22 mouse cellular contexts compared by ENCODE assay signal in the genomic region with DNA sequence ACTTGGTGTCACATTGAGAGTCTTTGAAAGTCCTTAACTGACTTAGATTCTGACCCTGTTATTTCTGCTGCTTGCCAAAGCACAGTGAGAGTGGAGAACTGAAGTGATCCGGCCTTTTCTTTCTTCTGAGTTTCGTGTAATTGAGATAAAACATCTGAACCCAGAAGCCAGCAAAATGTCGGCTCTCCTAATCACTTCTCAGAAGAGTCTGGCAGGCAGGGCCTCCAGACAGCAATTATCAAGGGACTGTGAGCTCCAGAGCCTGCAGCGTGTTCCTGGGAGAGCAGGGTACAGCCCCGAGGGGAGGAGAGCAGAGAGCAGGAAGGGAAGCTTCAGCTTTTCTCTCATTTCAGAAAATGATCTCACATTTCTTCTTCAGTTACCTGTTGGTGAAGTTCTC.
"Had no signal": no experiment of that assay in that cellular context is flagged by ENCODE, and none has a peak within 500 bp of the region (broad histone marks: within the 10 kb centered on the region; RNA-seq: fewer than 3 reads in every experiment).

No protein-coding gene starts in this region.

- H3K4me1 ChIP-seq: limb, embryonic 10.5 days; limb, embryonic 13.5 days; liver, embryonic 12.5 days; liver, embryonic 15.5 days; lung, embryonic 15.5 days; neural tube, embryonic 12.5 days had no signal

- ATAC-seq: intestine, embryonic 16.5 days; liver, embryonic 12.5 days had no signal

- H3K9ac ChIP-seq: limb, embryonic 13.5 days; liver, embryonic 12.5 days; liver, embryonic 15.5 days; lung, embryonic 15.5 days; neural tube, embryonic 12.5 days; neural tube, embryonic 15.5 days had no signal

- H3K27me3 ChIP-seq: limb, embryonic 13.5 days; liver, embryonic 12.5 days; liver, embryonic 15.5 days; lung, embryonic 15.5 days; neural tube, embryonic 12.5 days; neural tube, embryonic 15.5 days had no signal

- H3K27ac ChIP-seq: limb, embryonic 10.5 days; limb, embryonic 13.5 days; liver, embryonic 12.5 days; liver, embryonic 15.5 days; lung, embryonic 15.5 days; neural tube, embryonic 12.5 days; neural tube, embryonic 15.5 days; stomach, postnatal 0 days had no signal

- H3K9me3 ChIP-seq: limb, embryonic 10.5 days; limb, embryonic 13.5 days; liver, embryonic 12.5 days; liver, embryonic 15.5 days; neural tube, embryonic 12.5 days; neural tube, embryonic 15.5 days had no signal

- H3K36me3 ChIP-seq: limb, embryonic 10.5 days; limb, embryonic 13.5 days; liver, embryonic 12.5 days; liver, embryonic 15.5 days; lung, embryonic 15.5 days; neural tube, embryonic 12.5 days; neural tube, embryonic 15.5 days had no signal

- DNase-seq: kidney, adult 18-20 months; kidney, adult 9 months; kidney, postnatal 14 days; kidney, postnatal 4 days; liver; midbrain, embryonic 14.5 days; right cerebral cortex, adult 18-20 months; right cerebral cortex, postnatal 14 days; right cerebral cortex, postnatal 4 days; thymus, adult 2 months; thymus, postnatal 14 days; thymus, postnatal 4 days had no signal

- H3K4me3 ChIP-seq: limb, embryonic 10.5 days; limb, embryonic 13.5 days; liver, embryonic 12.5 days; liver, embryonic 15.5 days; lung, embryonic 15.5 days; neural tube, embryonic 12.5 days; neural tube, embryonic 15.5 days had no signal

- H3K4me2 ChIP-seq: limb, embryonic 13.5 days; liver, embryonic 12.5 days; liver, embryonic 15.5 days; lung, embryonic 15.5 days; midbrain, embryonic 11.5 days; neural tube, embryonic 12.5 days; neural tube, embryonic 15.5 days had no signal
